Mouse (Mus musculus): ENCODE data around the gene Inhbc. TPM values are rescaled to one million over a fixed set of nuclear protein-coding genes. Genes with fewer than 3 reads are reported as not detected.

Gene Inhbc
- polyA plus RNA-seq, 1 experiment from 2014 or later, result not detected

DNA sequence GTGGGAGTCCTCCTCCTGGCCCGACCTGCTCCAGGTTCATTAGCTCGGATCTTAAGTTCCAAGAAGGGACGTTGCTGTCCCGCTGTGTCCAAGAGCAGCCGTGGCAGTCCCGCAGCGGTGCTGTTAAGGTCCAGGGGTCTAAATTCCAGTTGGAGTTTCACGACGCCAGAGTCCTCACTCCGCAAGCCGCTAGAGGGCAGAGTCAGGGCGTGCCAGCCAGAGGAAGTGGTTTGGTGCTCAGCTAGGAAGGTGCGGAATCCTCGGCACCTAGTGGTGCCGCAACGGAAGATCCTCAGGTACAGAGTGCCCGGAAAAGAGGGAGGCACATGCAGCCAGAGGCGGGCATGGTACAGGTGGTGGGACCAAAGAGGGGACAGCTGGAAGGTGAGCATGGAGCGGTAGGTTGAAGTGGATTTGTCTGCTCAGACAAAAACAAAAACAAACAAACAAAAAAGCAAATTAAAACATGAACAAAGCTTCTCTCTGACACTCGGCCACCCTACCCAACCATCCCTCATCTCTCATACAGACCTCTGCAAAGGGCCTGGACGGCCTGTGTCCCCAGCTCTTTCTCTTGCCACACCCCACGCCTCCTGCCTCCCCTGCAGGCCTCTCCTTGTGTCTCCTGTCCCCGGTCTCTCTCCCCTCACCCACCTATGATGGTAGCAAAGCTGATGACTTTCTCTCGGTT lies 19.5 kb downstream of the Inhbc start:
- H3K4me2 ChIP-seq (replicated peaks), result peak overlapping the region; percentile 46
- H3K36me3 ChIP-seq, result no peaks in the 10 kb centered on the region
- H3K9ac ChIP-seq, result 0 out of 2 replicates have a peak overlapping the region, but pooled peaks have one; percentile 13
- 9% methylated on average over 24 of the region's 24 CpGs for WGBS
- peak overlapping the region; percentile 34 for H3K4me3 ChIP-seq (replicated peaks)
- H3K9me3 ChIP-seq (replicated peaks), result no peaks in the 10 kb centered on the region
- H3K27ac ChIP-seq (replicated peaks), result no peak overlapping the region
- H3K27me3 ChIP-seq, result no peaks in the 10 kb centered on the region
- no peaks in the 10 kb centered on the region for H3K4me1 ChIP-seq
- peak; percentile 72; the same call in 1 of the 2 replicates for ATAC-seq (ENCODE audit: insufficient number of reproducible peaks, low FRiP score, low TSS enrichment, low read depth)

DNA sequence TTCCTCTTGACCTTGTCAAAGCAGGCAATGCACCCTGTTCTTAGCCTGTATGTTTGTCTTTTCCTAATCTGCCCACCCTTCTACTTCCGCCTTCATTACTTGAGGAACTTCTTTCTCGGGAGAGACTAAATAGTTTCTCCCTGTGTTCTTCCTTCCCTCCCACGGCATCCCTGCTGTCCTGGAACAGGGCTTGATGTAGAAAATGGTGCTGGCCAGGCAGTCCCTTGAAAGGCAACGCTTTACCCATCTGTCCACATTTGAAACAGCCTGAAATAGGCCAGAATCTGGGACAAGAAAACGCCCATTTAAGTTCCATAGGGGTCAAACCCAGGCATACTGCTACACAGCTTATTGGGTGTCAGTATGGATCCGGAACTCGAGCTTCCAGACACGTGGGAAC lies 20.4 kb downstream of the Inhbc start:
- ATAC-seq (ENCODE audit: insufficient number of reproducible peaks, low FRiP score, low TSS enrichment, low read depth), result no peak
- no peak overlapping the region for H3K9ac ChIP-seq
- no peak overlapping the region for H3K27ac ChIP-seq (replicated peaks)
- H3K36me3 ChIP-seq, result no peaks in the 10 kb centered on the region
- no peak overlapping the region for H3K4me2 ChIP-seq (replicated peaks)
- no peaks in the 10 kb centered on the region for H3K9me3 ChIP-seq (replicated peaks)
- no peaks in the 10 kb centered on the region for H3K4me1 ChIP-seq
- H3K27me3 ChIP-seq, result no peaks in the 10 kb centered on the region
- H3K4me3 ChIP-seq (replicated peaks), result no peak overlapping the region
- WGBS, result 76% methylated on average over 8 of the region's 8 CpGs

DNA sequence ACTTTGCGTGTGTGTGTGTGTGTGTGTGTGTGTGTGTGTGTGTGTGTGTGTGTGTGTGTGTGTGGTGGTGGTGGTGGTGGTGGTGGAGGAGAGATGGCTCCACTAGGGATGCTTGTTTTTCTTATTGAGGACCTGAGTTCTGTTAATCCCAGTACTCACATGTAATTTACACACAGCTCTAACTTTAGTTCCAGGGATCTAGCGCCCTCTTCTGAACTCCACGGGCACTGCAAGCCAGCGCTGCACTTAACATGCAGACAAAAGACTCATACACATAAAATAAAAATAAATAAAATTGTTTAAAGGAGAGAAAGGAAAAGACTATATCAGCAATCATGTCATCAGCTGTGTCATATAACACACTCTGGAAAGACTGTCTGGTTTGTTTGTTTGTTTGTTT lies 21.3 kb downstream of the Inhbc start:
- Histone ChIP-seq H3K27me3 (no peaks in the 10 kb centered on the region), H3K4me3 (replicated peaks) (no peak overlapping the region), H3K4me1 (no peaks in the 10 kb centered on the region), H3K9ac (no peak overlapping the region), H3K36me3 (no peaks in the 10 kb centered on the region), H3K9me3 (replicated peaks) (no peaks in the 10 kb centered on the region), H3K27ac (replicated peaks) (no peak overlapping the region), H3K4me2 (replicated peaks) (no peak overlapping the region)
- 58% methylated on average over 4 of the region's 4 CpGs for WGBS
- no peak for ATAC-seq (ENCODE audit: insufficient number of reproducible peaks, low FRiP score, low TSS enrichment, low read depth)

DNA sequence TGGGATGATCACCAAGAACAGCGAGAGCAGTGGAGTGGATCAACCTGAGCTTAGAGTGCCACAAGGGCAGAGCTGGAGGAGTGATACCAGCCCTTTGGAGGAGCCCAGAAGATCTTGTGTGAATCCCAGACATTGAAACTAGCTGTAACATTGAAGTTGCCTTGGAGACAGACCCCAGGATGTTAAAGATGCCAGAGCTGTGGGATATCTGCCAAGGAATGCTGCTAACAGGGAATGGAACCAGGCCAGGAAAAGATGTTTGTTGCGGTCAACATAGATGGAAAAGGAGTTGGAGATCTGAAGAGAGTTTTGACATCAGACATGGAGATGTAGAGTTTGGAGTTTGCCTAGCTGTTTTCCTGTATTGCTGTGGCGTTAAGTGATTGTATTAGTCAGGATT lies 24.1 kb downstream of the Inhbc start:
- Histone ChIP-seq H3K36me3 (no peaks in the 10 kb centered on the region), H3K9ac (no peak overlapping the region), H3K4me2 (replicated peaks) (no peak overlapping the region), H3K27me3 (no peaks in the 10 kb centered on the region), H3K9me3 (replicated peaks) (no peaks in the 10 kb centered on the region), H3K27ac (replicated peaks) (no peak overlapping the region), H3K4me3 (replicated peaks) (no peak overlapping the region), H3K4me1 (peaks cover 6% of the 10 kb centered on the region)
- 78% methylated on average over 3 of the region's 3 CpGs for WGBS
- no peak for ATAC-seq (ENCODE audit: insufficient number of reproducible peaks, low FRiP score, low TSS enrichment, low read depth)

DNA sequence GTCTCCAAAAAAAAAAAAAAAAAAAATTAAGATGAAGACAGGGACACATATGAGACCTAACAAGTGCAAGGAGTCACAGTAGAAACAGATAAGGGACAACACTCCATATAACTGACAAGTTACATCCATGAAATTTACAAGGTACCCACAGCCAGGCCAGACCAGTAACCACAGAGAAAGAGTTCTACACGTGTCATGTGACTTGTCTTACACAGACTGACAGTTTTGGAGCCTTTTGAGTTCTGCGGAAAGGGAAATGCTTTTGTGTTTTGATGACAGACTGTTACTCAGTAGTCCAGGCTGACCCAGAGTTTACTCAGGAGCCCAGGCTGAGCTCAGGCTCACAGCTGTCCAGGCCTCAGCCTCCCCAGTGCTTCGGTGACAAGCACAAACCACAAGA lies 27.2 kb downstream of the Inhbc start:
- WGBS, result 57% methylated on average over 3 of the region's 3 CpGs

DNA sequence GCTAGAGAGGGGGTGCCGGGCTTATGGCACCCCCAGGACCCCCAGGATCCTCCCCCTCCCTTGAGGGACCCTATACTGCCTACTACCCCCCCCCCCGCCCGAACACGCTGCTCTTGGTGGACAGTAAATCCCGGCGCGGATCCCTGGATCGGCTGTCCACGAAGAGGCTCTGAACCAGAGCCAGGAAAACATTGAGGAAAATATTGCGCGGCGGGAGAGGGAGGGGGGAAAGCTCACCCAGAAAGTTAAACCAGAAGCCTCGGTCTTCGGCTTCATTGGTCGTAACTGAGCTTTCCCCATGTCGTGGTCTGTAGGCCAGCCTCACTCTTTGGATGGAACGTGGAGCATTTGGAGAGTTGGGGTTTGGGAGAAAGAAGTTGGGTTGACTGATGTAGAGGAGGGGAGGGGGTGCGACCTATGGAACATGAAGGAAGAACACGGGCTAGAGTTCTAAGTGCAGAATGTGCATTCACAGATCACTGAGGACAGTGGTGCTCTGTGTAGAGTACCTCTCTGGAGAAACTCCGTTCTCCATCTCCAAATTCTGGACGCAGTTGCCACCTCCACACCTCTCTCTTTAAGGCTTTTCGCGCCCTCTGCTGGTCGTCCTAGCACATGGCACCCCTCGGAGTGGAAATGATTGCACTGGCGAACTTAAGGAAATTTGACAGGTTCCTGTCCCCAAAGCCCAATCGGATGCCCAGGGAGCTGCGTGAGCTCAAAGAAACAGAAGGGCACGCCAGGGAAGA lies 28.2 kb downstream of the Inhbc start, which contains the start of gene Gli1:
TSS of gene Gli1 (minus strand) at position 84 of the 749 bp plus-strand sequence.
- no peak for ATAC-seq (ENCODE audit: insufficient number of reproducible peaks, low FRiP score, low TSS enrichment, low read depth)
- Histone ChIP-seq H3K27me3 (no peaks in the 10 kb centered on the region), H3K4me3 (replicated peaks) (peak within 1 kb of the TSS; percentile 56), H3K27ac (replicated peaks) (peak within 1 kb of the TSS; percentile 96), H3K36me3 (peaks cover 3% of the 10 kb centered on the region; the same call in 1 of the 2 replicates), H3K4me1 (peaks cover 31% of the 10 kb centered on the region), H3K9me3 (replicated peaks) (no peaks in the 10 kb centered on the region), H3K9ac (peak within 1 kb of the TSS; percentile 33), H3K4me2 (replicated peaks) (peak within 1 kb of the TSS; percentile 93)
- WGBS, result under 1% methylated on average over 29 of the region's 29 CpGs

More for the DNA sequence above, 27.2 kb downstream of the Inhbc start:
- Histone ChIP-seq H3K27ac (replicated peaks) (no peak overlapping the region), H3K9ac (no peak overlapping the region), H3K4me1 (peaks cover 28% of the 10 kb centered on the region), H3K36me3 (no peaks in the 10 kb centered on the region), H3K9me3 (replicated peaks) (no peaks in the 10 kb centered on the region), H3K27me3 (no peaks in the 10 kb centered on the region), H3K4me2 (replicated peaks) (no peak overlapping the region), H3K4me3 (replicated peaks) (no peak overlapping the region)
- ATAC-seq (ENCODE audit: insufficient number of reproducible peaks, low FRiP score, low TSS enrichment, low read depth), result no peak

DNA sequence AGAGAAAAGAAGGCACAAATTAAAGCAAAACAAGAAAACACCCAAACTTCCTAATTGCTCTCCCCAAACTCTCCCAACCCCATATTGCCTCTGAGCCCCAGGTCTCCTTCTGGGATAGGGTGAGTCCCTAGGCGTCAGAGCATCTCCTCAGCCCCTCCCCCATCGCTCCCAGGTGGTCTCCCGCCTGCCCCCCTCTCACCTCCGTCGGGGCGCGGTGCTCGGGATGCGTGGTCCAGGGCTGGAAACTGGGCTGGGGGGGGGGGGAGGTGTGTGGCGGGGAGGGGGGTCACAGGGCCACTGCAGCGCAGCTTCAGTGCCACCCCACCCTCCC lies 28.9 kb downstream of the Inhbc start:
- Histone ChIP-seq H3K27me3 (no peaks in the 10 kb centered on the region), H3K27ac (replicated peaks) (peak overlapping the region; percentile 96), H3K4me3 (replicated peaks) (peak overlapping the region; percentile 56), H3K9ac (peak overlapping the region; percentile 33), H3K36me3 (peaks cover 10% of the 10 kb centered on the region; the same call in 1 of the 2 replicates), H3K9me3 (replicated peaks) (no peaks in the 10 kb centered on the region), H3K4me2 (replicated peaks) (peak overlapping the region; percentile 93), H3K4me1 (peaks cover 31% of the 10 kb centered on the region)
- 0% methylated on average over 10 of the region's 11 CpGs for WGBS
- ATAC-seq (ENCODE audit: insufficient number of reproducible peaks, low FRiP score, low TSS enrichment, low read depth), result no peak

DNA sequence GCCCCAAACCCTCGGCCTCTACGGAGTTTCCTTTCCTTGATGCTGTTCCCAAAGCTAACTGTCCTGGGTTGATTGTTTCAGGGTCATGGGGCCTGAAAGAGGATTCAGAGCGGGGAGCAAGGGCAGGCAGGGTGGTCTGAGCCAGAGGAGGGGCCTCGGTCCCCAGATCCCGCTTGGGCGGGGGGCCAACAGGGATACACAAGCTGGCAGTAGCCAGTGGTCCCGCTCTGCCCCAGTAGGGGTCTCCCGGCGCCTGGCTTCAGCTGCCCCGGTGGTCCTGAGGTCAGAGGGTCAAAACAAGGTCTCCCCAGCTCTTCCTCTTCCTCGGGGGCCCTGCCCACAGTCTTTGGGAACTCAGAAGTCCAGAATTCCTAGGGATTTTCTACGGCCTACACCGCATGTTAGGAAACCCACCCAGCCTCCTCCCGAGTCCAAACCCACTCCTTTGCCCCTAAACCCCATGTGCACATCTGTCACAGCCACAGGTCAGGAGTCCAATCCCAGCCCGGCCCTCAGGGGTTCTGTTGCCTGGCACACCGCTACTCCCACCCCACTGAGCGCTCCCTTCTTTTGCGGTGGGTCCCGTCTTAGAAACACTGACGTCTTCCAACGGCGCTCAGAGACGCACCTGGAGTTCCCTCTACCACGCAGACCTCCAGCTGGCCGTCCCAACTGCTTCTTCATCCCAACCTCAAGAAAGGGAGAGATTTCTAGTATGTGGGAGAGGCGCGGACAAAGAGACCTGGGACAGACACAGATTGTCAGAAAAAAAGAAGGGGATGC lies 29.5 kb downstream of the Inhbc start:
- peak overlapping the region; percentile 56 for H3K4me3 ChIP-seq (replicated peaks)
- H3K36me3 ChIP-seq, result peaks cover 15% of the 10 kb centered on the region; the same call in 1 of the 2 replicates
- peak overlapping the region; percentile 96 for H3K27ac ChIP-seq (replicated peaks)
- no peaks in the 10 kb centered on the region for H3K27me3 ChIP-seq
- peak overlapping the region; percentile 93 for H3K4me2 ChIP-seq (replicated peaks)
- WGBS, result under 1% methylated on average over 27 of the region's 27 CpGs
- no peak for ATAC-seq (ENCODE audit: insufficient number of reproducible peaks, low FRiP score, low TSS enrichment, low read depth)
- peak overlapping the region; percentile 33 for H3K9ac ChIP-seq
- no peaks in the 10 kb centered on the region for H3K9me3 ChIP-seq (replicated peaks)
- peaks cover 31% of the 10 kb centered on the region for H3K4me1 ChIP-seq

DNA sequence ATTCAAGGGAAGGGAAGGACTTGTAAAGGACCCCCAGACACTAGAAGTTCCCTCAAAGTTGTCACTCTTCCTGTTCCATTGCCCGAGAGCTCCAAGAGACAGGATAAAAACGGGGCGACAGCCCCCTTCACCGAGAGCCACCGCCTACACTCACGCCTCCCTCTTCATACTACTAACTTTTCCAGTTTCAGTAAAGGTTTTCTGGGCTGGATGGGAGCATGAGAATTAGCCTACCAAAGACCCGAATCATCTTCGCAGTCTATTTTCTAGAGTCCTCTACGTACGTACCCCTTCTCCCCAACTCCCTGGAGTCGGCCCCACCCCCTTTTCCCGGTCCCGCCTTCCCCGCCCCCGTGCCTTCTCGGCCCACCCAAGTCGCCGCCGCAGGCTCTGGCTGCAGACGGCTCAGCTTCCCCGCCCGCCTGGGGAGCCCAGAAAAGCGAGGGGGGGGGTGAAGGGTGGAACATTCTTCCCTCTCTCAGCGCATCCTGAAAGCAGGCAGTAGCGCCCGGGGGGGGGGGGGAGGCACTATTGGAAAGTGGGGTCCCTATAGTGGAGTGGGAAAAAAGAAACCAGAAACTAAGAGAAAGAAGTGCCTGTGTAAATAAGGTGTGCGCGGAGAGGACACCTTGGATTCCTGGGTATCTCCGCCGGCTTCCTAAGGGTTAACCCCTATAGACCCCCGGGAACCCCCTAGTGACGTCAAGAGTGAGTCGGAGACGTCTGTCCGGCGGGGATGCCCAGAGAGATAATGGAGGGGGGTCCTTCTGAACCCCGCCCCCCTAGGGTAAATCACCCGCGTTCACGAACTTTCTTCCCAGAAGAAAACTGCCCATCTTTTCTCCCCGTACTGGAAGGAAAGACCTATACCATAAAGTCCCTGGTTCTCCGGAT lies 30.3 kb downstream of the Inhbc start:
- under 1% methylated on average over 42 of the region's 42 CpGs for WGBS
- peak; percentile 58 for ATAC-seq (ENCODE audit: insufficient number of reproducible peaks, low FRiP score, low TSS enrichment, low read depth)
- H3K36me3 ChIP-seq, result peaks cover 21% of the 10 kb centered on the region; the same call in 1 of the 2 replicates
- H3K27me3 ChIP-seq, result no peaks in the 10 kb centered on the region
- H3K9me3 ChIP-seq (replicated peaks), result no peaks in the 10 kb centered on the region
- peak overlapping the region; percentile 56 for H3K4me3 ChIP-seq (replicated peaks)
- peaks cover 31% of the 10 kb centered on the region for H3K4me1 ChIP-seq
- H3K9ac ChIP-seq, result peak overlapping the region; percentile 33; the same call in 1 of the 2 replicates
- H3K27ac ChIP-seq (replicated peaks), result peak overlapping the region; percentile 96
- H3K4me2 ChIP-seq (replicated peaks), result peak overlapping the region; percentile 93

DNA sequence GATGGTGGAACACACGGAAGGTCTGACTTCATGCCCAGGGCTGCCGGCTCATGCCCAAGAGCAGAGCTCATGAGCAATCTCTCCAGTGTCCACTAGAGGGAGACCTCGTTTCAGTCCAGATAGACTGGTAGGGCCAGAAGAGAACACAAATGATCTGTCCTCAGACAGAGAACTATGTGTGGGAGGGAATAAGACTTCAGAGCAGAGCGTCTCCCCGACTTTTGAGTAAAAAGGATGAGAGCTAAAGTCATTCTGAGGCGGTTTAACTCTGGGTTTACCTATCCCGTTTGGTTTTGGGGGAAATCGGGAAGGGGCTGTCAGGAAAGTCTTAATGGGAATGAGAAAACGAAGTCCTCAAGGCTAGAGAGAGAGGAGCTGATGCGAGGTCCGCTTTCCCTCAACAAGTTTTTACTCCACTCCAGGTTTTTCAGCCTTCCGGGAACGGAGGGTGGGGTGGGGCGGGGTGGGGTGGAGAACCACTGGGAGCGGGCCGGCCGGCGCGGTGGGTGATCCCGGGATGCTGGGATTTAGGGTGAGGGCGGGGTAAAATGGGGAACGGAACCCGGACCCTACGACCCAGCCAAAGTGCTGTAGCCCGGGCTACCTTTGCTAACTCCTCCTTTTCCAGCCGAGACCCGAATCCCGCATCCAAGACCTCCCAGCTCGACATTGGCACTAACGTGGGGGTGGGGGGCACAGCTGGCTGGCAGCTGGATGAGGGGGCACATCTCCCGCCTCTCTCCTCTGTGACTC lies 31.1 kb downstream of the Inhbc start:
- peak overlapping the region; percentile 56 for H3K4me3 ChIP-seq (replicated peaks)
- H3K4me1 ChIP-seq, result peaks cover 31% of the 10 kb centered on the region
- peak; percentile 67 for ATAC-seq (ENCODE audit: insufficient number of reproducible peaks, low FRiP score, low TSS enrichment, low read depth)
- 0% methylated on average over 31 of the region's 31 CpGs for WGBS
- H3K27ac ChIP-seq (replicated peaks), result peak overlapping the region; percentile 96
- no peaks in the 10 kb centered on the region for H3K27me3 ChIP-seq
- H3K4me2 ChIP-seq (replicated peaks), result peak overlapping the region; percentile 93
- H3K9ac ChIP-seq, result 0 out of 2 replicates have a peak overlapping the region, but pooled peaks have one; percentile 28
- peaks cover 27% of the 10 kb centered on the region for H3K36me3 ChIP-seq
- no peaks in the 10 kb centered on the region for H3K9me3 ChIP-seq (replicated peaks)
